Mouse (Mus musculus) layer of hippocampus, postnatal 25 days (tissue): ENCODE data around the gene Thpo. TPM values are rescaled to one million over a fixed set of nuclear protein-coding genes. Genes with fewer than 3 reads are reported as not detected.

Source experiments
- DNase-seq, 2 experiments: peaks; one replicate each; pipeline ENCODE4 v3.0.0; 2022; ENCODE audit warnings: mixed read lengths in 2 of 2, low spot score in 1 of 2; ENCODE audit errors: extremely low spot score in 1 of 2
- total RNA-seq, 2 experiments: library from RNA; stranded (reverse); gene quantifications; 2 replicates each; pipeline ENCODE4 v1.2.3; 2021

Thpo gene
- 10 to 100 TPM in 1 of 2 experiments, 1 to 10 TPM in 1; 9.0 to 14.2 TPM for total RNA-seq

DNA sequence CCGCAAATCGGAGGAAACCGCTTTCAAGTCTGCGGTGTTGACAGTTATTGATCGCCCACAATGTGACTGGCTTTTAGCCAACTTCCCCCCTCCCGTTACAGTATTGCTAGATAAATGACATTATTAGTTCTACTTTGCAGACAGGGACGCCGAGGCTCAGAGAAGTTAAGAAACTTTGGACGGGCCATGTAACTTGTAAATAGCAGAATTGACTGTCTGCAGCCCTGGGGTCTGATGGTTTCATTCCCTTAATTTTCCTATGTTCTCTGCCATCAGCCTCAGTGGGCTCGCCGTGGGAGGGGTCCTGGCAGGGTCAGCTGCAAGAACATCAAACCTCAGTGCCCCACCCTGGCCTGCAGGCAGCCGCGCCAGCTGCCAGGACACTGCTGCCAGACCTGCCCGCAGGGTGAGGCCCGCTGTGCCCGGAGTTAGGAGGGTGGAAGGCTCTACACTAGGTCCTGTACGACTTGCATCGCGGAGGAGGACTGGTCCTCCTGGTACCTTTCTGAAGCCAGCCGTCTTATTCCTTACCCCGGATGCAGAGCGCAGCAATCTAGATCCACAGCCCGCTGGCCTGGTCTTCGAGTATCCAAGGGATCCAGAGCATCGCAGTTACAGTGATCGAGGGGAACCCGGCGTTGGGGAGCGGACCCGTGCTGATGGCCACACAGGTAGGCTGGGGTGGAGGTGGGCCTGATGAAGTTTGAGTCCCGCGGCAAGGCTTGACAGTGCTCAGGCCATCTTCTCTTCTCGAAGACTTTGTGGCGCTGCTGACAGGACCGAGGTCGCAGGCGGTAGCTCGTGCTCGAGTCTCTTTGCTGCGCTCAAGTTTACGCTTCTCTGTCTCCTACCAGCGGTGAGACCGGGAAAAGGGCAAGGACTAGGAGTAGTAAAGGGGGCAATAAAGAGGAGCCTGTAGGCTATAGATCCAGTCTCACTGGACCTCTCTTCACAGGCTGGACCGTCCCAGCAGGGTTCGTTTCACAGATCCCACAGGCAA is at the start of gene Thpo:
Gene Thpo, minus strand, starts transcription at position 781 of the 1,000 bp plus-strand sequence.
- DNase-seq: no peak

DNA sequence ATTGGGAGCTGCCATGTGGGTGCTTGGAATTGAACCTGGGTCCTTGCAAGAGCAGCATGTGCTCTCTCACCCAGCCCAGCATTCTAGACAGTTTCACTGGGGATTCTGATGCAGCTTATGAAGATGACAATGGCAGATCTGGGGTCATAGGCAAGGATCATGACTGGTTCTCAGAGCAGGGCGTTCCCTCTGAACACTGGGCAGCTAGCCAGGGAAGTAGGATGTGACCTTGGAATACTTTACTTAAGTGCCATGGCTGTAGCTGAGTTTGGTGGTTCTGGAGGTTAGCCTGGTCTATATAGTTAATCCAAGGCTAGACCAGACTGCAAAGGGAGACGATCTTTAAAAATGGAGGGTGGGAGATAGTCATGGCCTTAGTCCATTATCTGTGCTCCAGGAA is 49.6 kb upstream of the Thpo start:
- no peak for DNase-seq

GRCm38 (mm10) chr16:20781101-20781630 is 46.9 kb upstream of the Thpo start:
- DNase-seq: no peak

DNA sequence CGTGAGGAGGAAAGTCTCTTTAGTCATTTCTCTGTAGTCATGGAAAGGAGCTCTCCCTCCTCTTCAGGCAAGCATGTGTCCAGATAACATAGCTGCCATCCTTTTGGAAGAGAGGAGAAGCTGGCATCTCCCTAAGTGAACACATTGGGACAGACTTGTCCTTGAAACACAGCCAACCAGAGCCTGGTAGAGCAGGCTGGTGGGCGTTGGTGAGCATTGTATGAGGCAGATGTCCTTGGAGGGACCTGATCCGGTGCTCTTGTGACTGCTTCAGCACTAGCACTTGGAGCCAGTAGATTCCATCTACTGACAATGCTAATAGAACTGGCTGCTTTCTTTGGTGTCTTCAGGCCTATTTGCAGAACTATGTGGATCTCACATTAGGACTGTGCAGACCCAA is 45.5 kb upstream of the Thpo start:
- no peak for DNase-seq

- no peak for DNase-seq
Measured at GRCm38 (mm10) chr16:20775021-20775420, 40.7 kb upstream of the Thpo start.

DNA sequence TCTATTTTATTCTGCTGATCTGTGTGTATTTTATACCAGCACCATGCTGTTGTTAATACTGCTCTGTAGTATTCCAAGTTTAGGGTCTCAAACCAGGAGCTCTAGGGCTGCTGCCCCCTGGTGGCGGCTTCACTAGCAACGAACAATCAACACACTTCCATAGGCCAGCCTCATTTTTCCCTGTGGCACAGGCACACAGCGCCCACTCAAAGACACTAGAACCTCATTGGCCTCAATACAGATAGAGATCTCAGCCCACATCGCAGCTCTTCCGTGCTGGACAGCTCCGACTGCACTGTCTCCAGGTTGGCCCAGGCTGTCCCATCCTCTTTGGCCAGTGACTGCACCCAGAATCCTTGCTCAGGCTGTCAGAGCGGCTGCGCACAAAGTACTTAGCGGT is 30.9 kb upstream of the Thpo start:
- DNase-seq: peak in 1 of 2 experiments; percentile 32

DNA sequence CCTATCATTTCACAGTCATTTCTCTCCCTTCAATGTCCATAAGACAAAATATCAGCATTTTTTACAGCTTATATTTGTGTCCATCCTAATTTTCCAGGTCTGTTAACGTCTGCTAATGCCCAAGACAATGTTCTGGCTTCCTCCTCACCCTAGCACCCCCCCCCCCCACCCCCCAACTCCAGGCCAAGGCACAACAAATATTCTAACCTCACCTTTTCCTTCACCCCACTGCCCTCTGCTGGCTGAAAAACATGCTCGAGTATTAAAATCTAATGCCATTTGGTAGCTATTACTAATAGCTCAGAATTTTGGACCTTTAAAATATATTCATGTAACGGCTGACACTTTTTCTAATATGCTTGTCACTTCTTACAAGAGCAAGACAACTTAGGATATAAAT is 27.4 kb upstream of the Thpo start:
- peak in 1 of 2 experiments; percentile 73 for DNase-seq

DNA sequence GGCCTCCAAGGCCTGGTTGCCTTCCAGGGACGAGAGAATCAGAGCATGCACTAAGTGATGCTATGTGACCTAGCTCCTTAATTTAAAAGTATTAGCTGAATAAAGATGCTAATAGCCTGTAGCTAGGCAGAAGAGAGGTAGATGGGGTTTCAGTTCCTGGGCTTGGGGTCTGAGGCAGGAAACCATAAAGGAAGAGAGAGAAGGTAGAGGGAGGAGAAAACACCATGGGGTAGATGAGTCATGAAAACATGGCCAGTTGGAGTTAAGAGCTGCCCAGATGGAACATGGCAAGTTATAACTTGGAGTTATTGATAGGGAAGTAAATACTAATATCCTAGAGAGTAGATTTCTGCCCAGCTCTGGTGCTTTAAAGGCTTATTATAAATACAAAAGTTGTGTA is 23.1 kb upstream of the Thpo start:
- DNase-seq: no peak

DNA sequence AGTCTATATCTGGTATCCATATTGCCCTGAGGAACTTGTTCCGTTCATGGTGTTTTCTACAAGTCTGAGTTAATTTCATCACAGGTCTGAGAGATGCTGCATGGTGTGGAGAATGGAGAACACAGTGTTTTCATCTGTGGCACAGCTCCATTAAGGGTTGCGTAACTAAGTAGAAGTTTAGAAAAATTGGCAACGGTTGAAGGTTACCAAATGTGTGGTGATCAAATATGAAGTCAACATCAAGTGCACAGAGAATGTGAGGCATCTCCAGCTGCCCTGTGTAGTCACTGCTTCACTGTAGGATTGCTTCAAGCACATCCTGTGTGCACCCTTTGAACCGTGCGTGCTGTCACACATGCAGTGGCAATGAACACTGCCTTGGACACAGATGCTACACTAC is 21.7 kb upstream of the Thpo start:
- DNase-seq: no peak

DNA sequence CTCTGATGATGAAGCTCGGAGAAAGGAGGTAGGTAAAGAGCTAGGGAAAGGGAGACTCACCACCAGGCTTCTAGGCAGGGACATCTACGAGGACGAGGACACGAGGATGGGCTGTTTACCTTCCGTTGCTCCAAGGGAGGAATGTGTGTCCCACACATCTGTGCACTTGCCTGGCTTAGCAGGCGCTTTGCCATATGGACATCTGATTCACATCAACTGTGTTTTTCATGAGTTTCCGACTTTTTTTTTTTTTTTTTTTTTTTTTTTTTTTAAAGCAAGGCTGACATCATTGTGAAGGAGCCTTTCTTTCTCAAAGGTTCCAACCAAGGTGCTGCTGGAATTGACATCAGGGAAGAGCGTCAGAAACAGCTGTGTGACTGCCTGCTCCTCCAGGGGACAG is 16.2 kb upstream of the Thpo start:
- no peak for DNase-seq

DNA sequence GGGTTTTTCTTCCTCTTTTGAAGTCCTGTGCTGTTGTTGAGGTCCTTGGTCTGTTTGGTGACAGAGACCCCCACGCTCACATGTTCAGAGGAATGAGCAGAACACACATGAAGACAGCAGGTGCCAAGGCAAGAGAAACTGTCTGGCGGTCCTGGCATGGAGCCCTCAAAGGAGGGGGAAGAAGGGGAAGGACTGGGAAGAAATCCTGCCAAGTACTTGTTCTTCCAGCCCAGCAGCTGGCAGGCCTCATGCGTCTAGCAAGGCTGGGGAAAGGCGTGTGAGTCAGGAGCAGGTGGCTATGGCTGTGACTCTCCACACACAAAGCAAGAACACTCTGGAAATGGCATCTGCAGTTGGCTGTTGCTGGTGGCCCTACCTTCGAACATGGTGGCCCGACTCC is 12.3 kb upstream of the Thpo start:
- peak; percentile 41 to 68 for DNase-seq

GRCm38 (mm10) chr16:20739845-20740244 is 5.5 kb upstream of the Thpo start:
- DNase-seq: no peak

DNA sequence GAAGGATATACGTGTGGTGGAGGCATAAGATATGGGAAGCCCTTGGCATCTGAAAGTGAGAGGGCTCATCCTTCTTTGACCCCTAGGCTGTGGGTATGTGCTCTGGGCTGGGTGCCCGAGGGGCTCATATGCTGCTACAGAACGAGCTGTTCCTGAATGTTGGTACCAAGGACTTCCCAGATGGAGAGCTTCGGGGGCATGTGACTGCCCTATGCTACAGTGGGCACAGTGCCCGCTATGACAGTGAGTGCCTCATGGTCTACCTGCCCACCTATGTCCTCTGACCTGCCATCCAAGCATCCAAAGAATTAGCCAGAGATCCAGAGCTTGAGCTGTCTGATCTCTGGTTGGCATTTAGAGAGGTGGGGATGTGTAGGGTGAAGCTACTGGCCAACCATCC is 2.5 kb upstream of the Thpo start:
- no peak for DNase-seq

DNA sequence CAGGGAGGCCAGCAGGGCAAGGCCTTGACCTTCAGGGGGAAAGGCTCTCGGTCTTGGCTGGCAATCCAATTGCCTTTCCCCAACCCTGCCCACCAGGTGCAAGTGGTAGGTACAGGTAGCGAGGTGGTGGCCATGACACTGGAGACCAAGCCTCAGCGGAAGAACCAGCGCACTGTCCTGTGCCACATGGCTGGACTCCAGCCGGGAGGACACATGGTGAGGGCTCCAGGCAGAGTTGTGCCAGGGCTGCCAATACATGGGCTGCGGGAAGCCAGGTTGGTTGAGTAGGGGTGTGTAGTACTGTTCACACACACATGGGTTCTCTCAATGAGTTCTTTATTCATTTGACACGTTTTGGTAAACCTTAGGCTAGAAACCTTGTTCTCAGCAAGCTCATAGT is 1.9 kb upstream of the Thpo start:
- no peak for DNase-seq

DNA sequence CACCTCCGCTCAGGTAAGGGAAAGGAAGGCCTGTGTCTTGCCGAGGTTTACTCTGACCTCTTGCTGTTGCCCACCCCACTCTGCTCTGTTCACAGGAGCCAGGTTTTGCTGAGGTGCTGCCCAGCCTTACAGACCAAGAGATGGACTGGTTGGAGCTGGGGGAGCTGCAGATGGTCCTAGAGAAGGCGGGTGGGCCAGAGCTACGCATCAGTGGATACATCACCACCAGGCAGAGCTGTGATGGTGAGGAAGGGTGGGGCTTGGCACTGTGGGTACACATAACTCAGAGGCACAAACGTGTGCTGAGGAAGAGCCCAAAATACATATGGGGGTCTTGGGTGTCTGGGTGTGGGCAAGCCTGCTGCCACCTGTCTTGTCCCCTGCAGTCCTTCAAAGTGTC is 1.3 kb upstream of the Thpo start:
- DNase-seq: no peak

DNA sequence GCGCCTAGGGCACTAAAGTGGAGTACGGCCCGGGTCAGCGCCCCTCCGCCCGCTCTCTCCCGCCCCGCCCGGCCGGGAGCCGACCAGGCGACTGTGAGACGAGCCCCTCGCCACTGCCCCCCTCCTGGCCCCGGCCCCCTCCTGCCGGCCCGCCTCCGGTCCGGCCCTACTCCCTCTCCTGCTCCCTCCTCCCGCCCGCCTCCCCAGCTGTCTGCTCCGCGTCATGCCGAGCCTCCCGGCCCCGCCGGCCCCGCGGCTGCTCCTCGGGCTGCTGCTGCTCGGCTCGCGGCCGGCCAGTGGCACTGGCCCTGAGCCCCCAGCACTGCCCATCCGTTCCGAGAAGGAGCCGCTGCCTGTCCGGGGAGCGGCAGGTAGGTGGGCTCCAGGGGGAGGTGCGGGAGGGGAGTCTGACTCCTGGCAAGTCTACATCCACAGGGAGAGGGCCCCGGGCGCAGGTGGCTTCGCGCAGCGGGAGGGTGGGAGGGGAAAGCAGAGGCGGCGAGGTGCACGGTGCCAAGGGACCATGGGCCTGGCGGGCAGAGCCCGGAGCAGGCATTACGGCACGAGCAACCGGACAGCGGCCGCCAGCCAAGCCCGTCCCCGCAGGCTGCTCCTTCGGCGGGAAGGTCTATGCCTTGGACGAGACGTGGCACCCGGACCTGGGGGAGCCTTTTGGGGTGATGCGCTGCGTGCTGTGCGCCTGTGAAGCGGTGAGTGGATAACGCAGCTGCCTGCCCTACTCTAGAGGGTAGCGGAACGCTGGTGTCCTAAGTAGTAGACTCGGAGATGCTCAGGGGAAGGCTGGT is 1.2 kb downstream of the Thpo start, which contains the start of gene Chrd:
Gene Chrd, plus strand, starts transcription at position 203 of the 806 bp plus-strand sequence.
- DNase-seq: no peak

DNA sequence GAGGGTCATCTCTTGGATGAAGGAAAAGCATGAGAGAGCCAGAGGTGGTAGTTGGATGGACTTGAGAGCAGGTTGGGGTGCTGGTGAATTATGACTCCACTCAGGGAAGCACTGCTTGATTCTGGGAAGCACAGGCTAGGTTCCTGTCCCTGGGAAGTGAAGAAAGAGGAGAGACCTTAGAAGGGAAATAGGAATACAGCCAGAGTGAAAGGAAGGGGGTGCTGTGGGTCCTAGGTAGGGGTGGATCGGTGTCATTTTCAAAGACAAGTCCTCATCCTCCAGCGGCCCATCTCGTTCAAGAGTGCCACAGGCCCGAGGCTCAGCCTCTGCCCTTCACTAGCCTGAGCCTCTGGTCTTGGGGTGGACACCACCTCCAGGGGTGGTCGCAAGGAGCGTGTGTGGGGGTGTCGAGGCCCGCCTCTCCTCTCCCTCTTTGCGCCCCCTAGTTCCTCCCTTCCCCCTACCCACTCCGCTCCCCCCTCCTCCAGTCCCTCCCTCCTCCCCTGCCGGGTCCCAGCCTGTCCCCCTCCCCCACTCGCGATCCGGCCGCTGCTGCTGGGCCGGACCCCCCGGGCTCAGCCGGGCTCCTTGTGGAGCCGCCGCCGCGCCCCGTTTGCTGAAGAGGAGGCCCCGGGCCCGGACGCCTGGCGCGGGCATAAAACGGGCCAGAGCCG is 1.9 kb downstream of the Thpo start:
- DNase-seq: no peak

DNA sequence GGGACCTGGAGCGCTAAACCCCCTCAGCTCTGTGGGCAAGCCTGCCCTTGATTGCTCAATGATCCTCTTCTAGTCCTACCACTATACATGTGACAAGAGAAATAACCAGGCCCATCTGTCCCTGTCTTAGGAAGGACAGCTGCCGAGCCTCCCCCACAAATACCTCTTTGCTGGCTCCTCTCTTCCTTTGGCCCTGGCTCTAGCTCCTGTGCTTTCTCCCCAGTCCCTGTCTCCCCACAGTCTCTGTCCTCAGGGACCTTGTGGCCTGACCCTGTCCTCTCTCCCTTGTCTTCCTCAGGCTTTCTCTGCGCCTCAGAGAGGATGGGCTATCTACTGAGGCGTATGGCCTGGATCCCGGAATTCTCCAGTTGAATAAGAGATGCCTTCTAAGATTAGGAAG is 2.6 kb downstream of the Thpo start:
- DNase-seq: no peak

GRCm38 (mm10) chr16:20730293-20730711 is 4.0 kb downstream of the Thpo start:
- DNase-seq: no peak

GRCm38 (mm10) chr16:20726384-20726783 is 7.9 kb downstream of the Thpo start:
- no peak for DNase-seq
